Mouse (Mus musculus) liver, embryonic 14.5 days (tissue): Measurements from ENCODE around the gene Synj2. TPM values are rescaled to one million over a fixed set of nuclear protein-coding genes. Genes with fewer than 3 reads are reported as not detected.

Experiments used
- ATAC-seq: fragments of 200-750 bp; cut with Nextera tagmentation; 2 replicates; pipeline ENCODE4 v1.8.0; 2017; ENCODE audit warnings: moderate number of reproducible peaks, mild to moderate bottlenecking, moderate library complexity; ENCODE audit not compliant: insufficient read depth
- DNase-seq, 3 experiments: peaks; one replicate each; pipeline ENCODE4 v3.0.0-alpha.2; 2012 to 2013; ENCODE audit warnings: low read depth in 3 of 3, low spot score in 3 of 3
- H3K27ac ChIP-seq: fragments of 300-500 bp; sonication (generic); 2 replicates; pipeline ENCODE4 v1.5.1; 2014; ENCODE audit warnings: moderate library complexity, mild to moderate bottlenecking, control low read depth, inconsistent platforms
- H3K27me3 ChIP-seq: fragments of 300-500 bp; sonication (generic); 2 replicates; pipeline ENCODE4 v1.6.1; 2014; ENCODE audit warnings: mild to moderate bottlenecking, low read length, moderate library complexity; ENCODE audit not compliant: control insufficient read depth, insufficient read depth
- H3K36me3 ChIP-seq: fragments of 300-500 bp; sonication (generic); replicated peaks from 2 replicates; pipeline ENCODE4 v1.6.1; 2014; ENCODE audit warnings: low read depth; ENCODE audit not compliant: control insufficient read depth, insufficient read depth
- H3K4me1 ChIP-seq, 2 experiments: fragments of 200-500 bp in 1 of 2; fragments of 300-500 bp in 1 of 2; sonication (generic) in 1 of 2; replicated peaks; 2 replicates each; pipeline ENCODE4 v1.6.1; 2012 to 2014; ENCODE audit warnings: antibody characterized with exemption in 1 of 2, inconsistent platforms in 1 of 2, low read length in 1 of 2; ENCODE audit not compliant: control insufficient read depth in 2 of 2, insufficient read depth in 2 of 2
- H3K4me2 ChIP-seq: fragments of 300-500 bp; sonication (generic); 2 replicates; pipeline ENCODE4 v1.6.1; 2014; ENCODE audit warnings: low read depth, mild to moderate bottlenecking, control low read depth, moderate library complexity
- H3K4me3 ChIP-seq, 2 experiments: fragments of 200-500 bp in 1 of 2; fragments of 300-500 bp in 1 of 2; sonication (generic) in 1 of 2; 2 replicates each; pipeline ENCODE4 v1.5.1; 2012 to 2014; ENCODE audit warnings: low read depth in 2 of 2, low read length in 2 of 2, mild to moderate bottlenecking in 2 of 2, control low read depth in 1 of 2, inconsistent platforms in 1 of 2, moderate library complexity in 1 of 2; ENCODE audit not compliant: insufficient read depth in 1 of 2
- H3K9ac ChIP-seq: fragments of 300-500 bp; sonication (generic); replicated peaks from 2 replicates; pipeline ENCODE4 v1.6.1; 2014; ENCODE audit warnings: mild to moderate bottlenecking, control low read depth, moderate library complexity
- H3K9me3 ChIP-seq: fragments of 300-500 bp; sonication (generic); 2 replicates; pipeline ENCODE4 v1.6.1; 2016; ENCODE audit warnings: low read length, mixed read lengths; ENCODE audit not compliant: control insufficient read depth
- CTCF ChIP-seq: IDR thresholded peaks from 2 replicates; pipeline ENCODE4 v1.5.1; 2016; ENCODE audit warnings: antibody characterized with exemption, low read depth, control low read depth
- EP300 ChIP-seq: IDR thresholded peaks from 2 replicates; pipeline ENCODE4 v1.6.1; 2016; ENCODE audit warnings: antibody characterized with exemption, low read depth
- WGBS: fragments of 180-500 bp; shearing (Covaris S2); extraction: QIAGEN DNeasy Blood & Tissue Kit; methylation state at CpG from one replicate; pipeline ENCODE4 v1.1.7; 2014; ENCODE audit not compliant: insufficient replicate concordance; 5-methylcytosine and 5-hydroxymethylcytosine counted together
- polyA plus RNA-seq, 2 experiments: library from polyadenylated mRNA; depleted of rRNA in 1 of 2; stranded (reverse) in 1 of 2; unstranded in 1 of 2; fragments of >200 nt; fragmentation: Nextera tagmentation in 1 of 2; extraction: Ambion mirVana in 1 of 2; gene quantifications; 2 replicates each; pipeline versions ENCODE4 v1.2.1 to v1.2.3; 2012 to 2014

The Synj2 gene
- polyA plus RNA-seq, 2 experiments, result 1.6 to 1.9 TPM

- no peak for DNase-seq
- H3K4me1 ChIP-seq, result peaks cover 0 to 10% of the 10 kb centered on the region in 2 experiments; a peak in 2 of 4 replicates
These were observed 8.9 kb upstream of the Synj2 start for GRCm38 (mm10) chr17:5932161-5932560.

DNA sequence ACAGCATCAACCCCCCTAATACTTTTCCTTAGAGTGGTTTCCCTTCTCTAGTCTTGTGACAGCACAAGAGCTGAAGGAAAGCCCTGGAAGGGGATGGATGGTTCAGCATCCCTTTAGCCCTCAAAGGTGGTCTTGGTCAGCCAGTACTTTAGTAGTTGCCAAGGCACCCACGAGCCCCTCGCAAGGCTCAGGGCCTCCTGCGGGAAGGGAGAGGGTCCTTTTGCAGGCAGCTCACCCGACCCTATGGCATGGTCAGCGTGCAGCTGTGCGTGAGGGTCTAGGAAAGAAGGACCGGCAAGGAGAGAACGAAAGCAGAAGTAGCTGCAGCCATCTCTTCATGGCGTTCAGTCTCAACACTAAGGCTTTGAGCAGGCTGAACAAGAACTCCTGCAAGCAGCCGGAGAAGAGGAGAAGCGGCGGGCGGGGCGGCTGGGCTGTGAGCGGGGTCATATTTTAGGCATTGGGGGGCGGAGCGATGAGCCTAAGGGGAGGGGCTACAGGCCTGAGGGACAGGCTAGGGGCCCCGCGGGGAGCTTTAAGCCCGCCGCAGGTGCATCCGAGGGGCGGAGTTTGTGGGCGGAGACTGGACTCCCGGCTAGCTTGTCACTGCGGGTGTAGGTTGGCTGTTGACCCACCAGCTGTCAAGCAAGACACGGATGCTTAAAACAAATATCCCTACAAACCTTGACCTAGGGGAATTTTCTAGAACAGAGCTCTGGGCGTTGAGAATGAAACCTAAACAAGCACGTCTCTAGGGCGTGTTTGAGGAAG is 6.3 kb upstream of the Synj2 start:
- Histone ChIP-seq H3K9me3 (no peaks in the 10 kb centered on the region), H3K27ac (no peak overlapping the region), H3K9ac (peak overlapping the region; percentile 21; the same call in 1 of the 2 replicates), H3K4me2 (peak overlapping the region; percentile 62), H3K27me3 (no peaks in the 10 kb centered on the region; the same call in 1 of the 2 replicates), H3K4me1 (peaks cover 0 to 12% of the 10 kb centered on the region in 2 experiments; a peak in 2 of 4 replicates), H3K4me3 (peak overlapping the region; percentile 30 to 52), H3K36me3 (no peaks in the 10 kb centered on the region)
- DNase-seq, result peak; percentile 54 to 78 (median 54)
- TF ChIP-seq EP300 (no peak), CTCF (no peak)
- WGBS, result 1% methylated on average over 30 of the region's 30 CpGs
- ATAC-seq, result peak; percentile 91

More at GRCm38 (mm10) chr17:5932161-5932560, 8.9 kb upstream of the Synj2 start:
- WGBS, result 68% methylated on average over 5 of the region's 5 CpGs
- Histone ChIP-seq H3K9ac (no peak overlapping the region), H3K36me3 (no peaks in the 10 kb centered on the region; the same call in 1 of the 2 replicates), H3K27me3 (no peaks in the 10 kb centered on the region; the same call in 1 of the 2 replicates), H3K4me3 (no peak overlapping the region), H3K9me3 (no peaks in the 10 kb centered on the region), H3K4me2 (no peak overlapping the region), H3K27ac (no peak overlapping the region)
- ATAC-seq, result no peak
- TF ChIP-seq CTCF (no peak), EP300 (no peak)

DNA sequence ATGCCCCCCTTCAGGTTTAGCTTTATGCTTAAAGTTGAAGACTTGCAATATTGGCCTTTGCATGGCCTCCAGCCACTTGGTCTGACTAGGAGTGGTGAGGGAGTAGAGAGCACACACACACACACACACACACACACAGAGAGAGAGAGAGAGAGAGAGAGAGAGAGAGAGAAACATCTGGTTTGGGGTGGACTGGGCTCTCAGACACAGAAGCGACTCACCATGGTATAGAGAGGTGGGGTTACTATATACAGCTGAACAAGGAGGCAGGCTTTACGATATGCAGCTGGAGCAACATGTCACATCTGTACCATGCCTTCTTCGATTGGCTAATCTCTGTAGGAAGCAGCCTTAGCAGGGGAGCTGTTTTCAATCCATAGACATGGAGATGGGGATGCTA is 5.4 kb upstream of the Synj2 start:
- Histone ChIP-seq H3K27me3 (peaks cover 8% of the 10 kb centered on the region), H3K27ac (no peak overlapping the region), H3K4me1 (peaks cover 0 to 12% of the 10 kb centered on the region in 2 experiments; a peak in 2 of 4 replicates), H3K9ac (no peak overlapping the region), H3K4me2 (peak overlapping the region; percentile 62), H3K36me3 (no peaks in the 10 kb centered on the region), H3K9me3 (no peaks in the 10 kb centered on the region), H3K4me3 (no peak overlapping the region)
- 60% methylated on average over 3 of the region's 3 CpGs for WGBS
- DNase-seq (no peak), ATAC-seq (no peak)
- TF ChIP-seq CTCF, result no peak
- TF ChIP-seq EP300, result no peak

GRCm38 (mm10) chr17:5936276-5936675 is 4.8 kb upstream of the Synj2 start:
- WGBS, result 70% methylated on average over 14 of the region's 14 CpGs
- Histone ChIP-seq H3K4me3 (no peak overlapping the region), H3K9me3 (no peaks in the 10 kb centered on the region), H3K27ac (no peak overlapping the region), H3K9ac (no peak overlapping the region), H3K27me3 (peaks cover 11% of the 10 kb centered on the region), H3K36me3 (no peaks in the 10 kb centered on the region), H3K4me2 (no peak overlapping the region), H3K4me1 (peaks cover 0 to 12% of the 10 kb centered on the region in 2 experiments; a peak in 2 of 4 replicates)
- ATAC-seq (no peak), DNase-seq (no peak)
- TF ChIP-seq CTCF, result no peak
- TF ChIP-seq EP300, result no peak

- Histone ChIP-seq H3K27me3 (peaks cover 15% of the 10 kb centered on the region), H3K9me3 (no peaks in the 10 kb centered on the region), H3K4me1 (peaks cover 0 to 12% of the 10 kb centered on the region in 2 experiments; a peak in 2 of 4 replicates), H3K36me3 (no peaks in the 10 kb centered on the region), H3K4me2 (no peak overlapping the region), H3K9ac (no peak overlapping the region), H3K4me3 (no peak overlapping the region), H3K27ac (no peak overlapping the region)
- no peak for DNase-seq
- TF ChIP-seq EP300, result no peak
- 32% methylated on average over 2 of the region's 2 CpGs for WGBS
- ATAC-seq, result no peak
These were observed 3.6 kb upstream of the Synj2 start for GRCm38 (mm10) chr17:5937441-5937840.
